Mouse (Mus musculus) forebrain, embryonic 11.5 days (tissue): Measurements from ENCODE around the gene Ppp1r8. TPM values are rescaled to one million over a fixed set of nuclear protein-coding genes. Genes with fewer than 3 reads are reported as not detected.
"Not testable (repeated sequence)": the region's sequence is repeated elsewhere in the genome, so short reads cannot be mapped to it uniquely, and the experiment has no call there.

ENCODE experiments used
- ATAC-seq: fragments of 200-750 bp; cut with Nextera tagmentation; replicated peaks from 2 replicates; pipeline ENCODE4 v1.8.0; 2017; ENCODE audit warnings: moderate TSS enrichment; ENCODE audit not compliant: low FRiP score
- DNase-seq: peaks from one replicate; pipeline ENCODE4 v3.0.0-alpha.2; 2017; ENCODE audit warnings: low spot score
- H3K27ac ChIP-seq: fragments of 300-500 bp; sonication (generic); 2 replicates; pipeline ENCODE4 v1.5.1; 2014; ENCODE audit warnings: low read depth, low read length
- H3K27me3 ChIP-seq: fragments of 300-500 bp; sonication (generic); 2 replicates; pipeline ENCODE4 v1.6.1; 2014; ENCODE audit warnings: mild to moderate bottlenecking, low read length, mixed read lengths; ENCODE audit not compliant: control insufficient read depth, insufficient read depth
- H3K36me3 ChIP-seq: fragments of 300-500 bp; sonication (generic); 2 replicates; pipeline ENCODE4 v1.6.1; 2014; ENCODE audit warnings: mild to moderate bottlenecking, low read length, moderate library complexity, mixed read lengths; ENCODE audit not compliant: control insufficient read depth, insufficient read depth
- H3K4me1 ChIP-seq: fragments of 300-500 bp; sonication (generic); replicated peaks from 2 replicates; pipeline ENCODE4 v1.6.1; 2014; ENCODE audit warnings: low read length, mixed read lengths; ENCODE audit not compliant: control insufficient read depth, insufficient read depth
- H3K4me2 ChIP-seq: fragments of 300-500 bp; sonication (generic); 2 replicates; pipeline ENCODE4 v1.6.1; 2014; ENCODE audit warnings: low read depth, mild to moderate bottlenecking, low read length, moderate library complexity, mixed read lengths; ENCODE audit not compliant: severe bottlenecking
- H3K4me3 ChIP-seq: fragments of 300-500 bp; sonication (generic); 2 replicates; pipeline ENCODE4 v1.5.1; 2014; ENCODE audit warnings: low read depth, low read length
- H3K9ac ChIP-seq: fragments of 300-500 bp; sonication (generic); 2 replicates; pipeline ENCODE4 v1.6.1; 2014; ENCODE audit warnings: low read length
- H3K9me3 ChIP-seq: fragments of 300-500 bp; sonication (generic); 2 replicates; pipeline ENCODE4 v1.6.1; 2016; ENCODE audit warnings: low read length, mixed read lengths; ENCODE audit not compliant: control insufficient read depth
- WGBS: fragments of 180-500 bp; shearing (Covaris S2); extraction: QIAGEN DNeasy Blood & Tissue Kit; methylation state at CpG from one replicate; pipeline ENCODE4 v1.1.7; 2014; 5-methylcytosine and 5-hydroxymethylcytosine counted together
- polyA plus RNA-seq: library from polyadenylated mRNA; unstranded; fragments of >200 nt; fragmentation: Nextera tagmentation; extraction: Ambion mirVana; gene quantifications from 2 replicates; pipeline ENCODE4 v1.2.1, GENCODE M21; 2014

Gene Ppp1r8
- polyA plus RNA-seq, 1 experiment from 2014 or later: 69.6 TPM

DNA sequence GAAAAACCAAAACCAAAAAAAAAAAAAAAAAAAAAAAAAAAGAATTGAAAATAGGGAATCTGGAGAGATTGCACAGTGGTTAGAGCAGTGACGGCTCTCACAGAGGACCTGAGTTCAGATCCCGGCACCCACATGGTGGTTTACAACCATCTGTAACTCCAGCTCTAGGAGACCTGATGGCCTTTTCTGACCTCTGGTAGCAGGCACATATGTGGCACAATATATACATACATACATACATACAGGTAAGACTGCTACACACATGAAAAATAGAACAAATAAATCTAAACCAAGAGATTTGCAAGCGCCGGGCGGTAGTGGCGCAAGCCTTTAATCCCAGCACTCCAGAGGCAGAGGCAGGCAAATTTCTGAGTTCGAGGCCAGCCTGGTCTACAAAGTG is 39.1 kb downstream of the Ppp1r8 start:
- ATAC-seq (no peak), DNase-seq (peak; percentile 21)
- H3K27ac ChIP-seq: no peak overlapping the region
- H3K4me1 ChIP-seq: no peaks in the 10 kb centered on the region
- H3K9me3 ChIP-seq: no peaks in the 10 kb centered on the region
- H3K9ac ChIP-seq: no peak overlapping the region
- H3K27me3 ChIP-seq: no peaks in the 10 kb centered on the region
- no peaks in the 10 kb centered on the region for H3K36me3 ChIP-seq
- no peak overlapping the region for H3K4me2 ChIP-seq
- no peak overlapping the region for H3K4me3 ChIP-seq
- WGBS: 95% methylated on average over 7 of the region's 7 CpGs

DNA sequence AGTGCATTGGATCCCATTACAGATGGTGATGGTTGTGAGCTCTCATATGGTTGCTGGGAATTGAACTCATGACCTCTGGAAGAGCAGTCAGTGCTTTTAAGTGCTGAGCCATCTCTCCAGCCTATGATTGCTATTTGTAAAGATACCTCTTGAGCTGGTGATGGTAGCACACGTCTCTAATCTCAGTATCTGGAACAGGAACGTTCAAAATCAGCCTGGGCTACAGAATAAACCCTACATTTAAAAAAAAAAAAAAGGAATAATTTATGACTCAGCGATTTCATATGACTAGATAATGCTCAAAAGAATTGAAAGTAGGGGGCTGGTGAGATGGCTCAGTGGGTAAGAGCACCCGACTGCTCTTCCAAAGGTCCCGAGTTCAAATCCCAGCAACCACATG is 39.8 kb downstream of the Ppp1r8 start:
- no peak overlapping the region for H3K27ac ChIP-seq
- no peaks in the 10 kb centered on the region for H3K36me3 ChIP-seq
- H3K9ac ChIP-seq: no peak overlapping the region
- ATAC-seq (no peak), DNase-seq (no peak)
- H3K4me2 ChIP-seq: no peak overlapping the region
- no peaks in the 10 kb centered on the region for H3K9me3 ChIP-seq
- H3K4me1 ChIP-seq: no peaks in the 10 kb centered on the region
- WGBS: 93% methylated on average over 5 of the region's 5 CpGs
- H3K4me3 ChIP-seq: no peak overlapping the region
- no peaks in the 10 kb centered on the region for H3K27me3 ChIP-seq

GRCm38 (mm10) chr4:132802171-132802637 is 40.8 kb downstream of the Ppp1r8 start:
- DNase-seq: no peak
- H3K9me3 ChIP-seq: no peaks in the 10 kb centered on the region
- H3K4me3 ChIP-seq: no peak overlapping the region
- H3K27me3 ChIP-seq: no peaks in the 10 kb centered on the region
- H3K27ac ChIP-seq: no peak overlapping the region
- no peak overlapping the region for H3K4me2 ChIP-seq
- ATAC-seq: no peak
- no peak overlapping the region for H3K9ac ChIP-seq
- 72% methylated on average over 16 of the region's 16 CpGs for WGBS
- H3K4me1 ChIP-seq: no peaks in the 10 kb centered on the region
- no peaks in the 10 kb centered on the region for H3K36me3 ChIP-seq

GRCm38 (mm10) chr4:132801176-132802077 is 41.5 kb downstream of the Ppp1r8 start:
- H3K27me3 ChIP-seq: no peaks in the 10 kb centered on the region
- 89% methylated on average over 18 of the region's 18 CpGs for WGBS
- no peak overlapping the region for H3K4me2 ChIP-seq
- H3K36me3 ChIP-seq: no peaks in the 10 kb centered on the region
- no peak overlapping the region for H3K27ac ChIP-seq
- H3K4me3 ChIP-seq: no peak overlapping the region
- no peak overlapping the region for H3K9ac ChIP-seq
- H3K4me1 ChIP-seq: no peaks in the 10 kb centered on the region
- DNase-seq (no peak), ATAC-seq (no peak)
- no peaks in the 10 kb centered on the region for H3K9me3 ChIP-seq

- 84% methylated on average over 4 of the region's 4 CpGs for WGBS
- DNase-seq: no peak
Observed at GRCm38 (mm10) chr4:132799845-132800244, 43.1 kb downstream of the Ppp1r8 start.

GRCm38 (mm10) chr4:132798666-132799065 is 44.3 kb downstream of the Ppp1r8 start:
- not testable (repeated sequence) for H3K4me1 ChIP-seq, H3K36me3 ChIP-seq, H3K27ac ChIP-seq, H3K4me3 ChIP-seq, H3K9me3 ChIP-seq, DNase-seq, H3K9ac ChIP-seq, H3K27me3 ChIP-seq, ATAC-seq, H3K4me2 ChIP-seq
- 89% methylated on average over 3 of the region's 3 CpGs for WGBS

More at GRCm38 (mm10) chr4:132799845-132800244, 43.1 kb downstream of the Ppp1r8 start:
- H3K4me3 ChIP-seq: no peak overlapping the region
- H3K4me1 ChIP-seq: peaks cover 5% of the 10 kb centered on the region; the same call in 1 of the 2 replicates
- no peak overlapping the region for H3K4me2 ChIP-seq
- H3K27me3 ChIP-seq: peaks cover 1% of the 10 kb centered on the region; the same call in 1 of the 2 replicates
- H3K9ac ChIP-seq: no peak overlapping the region
- ATAC-seq: no peak
- H3K27ac ChIP-seq: no peak overlapping the region
- no peaks in the 10 kb centered on the region for H3K9me3 ChIP-seq
- no peaks in the 10 kb centered on the region for H3K36me3 ChIP-seq

DNA sequence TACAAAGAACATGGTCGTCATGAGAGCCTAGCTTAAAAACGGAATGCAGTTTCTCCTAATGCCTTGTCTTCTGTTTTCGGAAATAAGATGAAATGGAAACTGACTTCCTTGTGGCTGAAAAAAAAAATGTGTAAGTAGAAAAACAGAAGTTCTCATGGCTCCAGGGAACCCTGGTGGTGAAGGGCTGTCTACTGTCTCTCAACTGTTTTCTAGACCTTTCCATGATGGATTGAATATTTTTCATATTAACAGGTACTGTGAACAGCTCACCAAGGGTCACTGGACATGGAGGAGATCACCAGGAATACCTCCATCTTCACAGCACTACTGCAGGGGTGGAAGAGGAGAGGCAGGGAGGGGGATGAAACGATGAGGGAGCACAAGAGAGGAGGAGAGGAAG is 44.9 kb downstream of the Ppp1r8 start:
- Histone ChIP-seq H3K27me3 (peaks cover 3% of the 10 kb centered on the region; the same call in 1 of the 2 replicates), H3K9me3 (no peaks in the 10 kb centered on the region), H3K9ac (no peak overlapping the region), H3K4me1 (peaks cover 5% of the 10 kb centered on the region; the same call in 1 of the 2 replicates), H3K4me3 (no peak overlapping the region), H3K27ac (no peak overlapping the region), H3K4me2 (no peak overlapping the region), H3K36me3 (no peaks in the 10 kb centered on the region)
- DNase-seq: no peak
- no peak for ATAC-seq
- WGBS: 74% methylated on average over 4 of the region's 4 CpGs

DNA sequence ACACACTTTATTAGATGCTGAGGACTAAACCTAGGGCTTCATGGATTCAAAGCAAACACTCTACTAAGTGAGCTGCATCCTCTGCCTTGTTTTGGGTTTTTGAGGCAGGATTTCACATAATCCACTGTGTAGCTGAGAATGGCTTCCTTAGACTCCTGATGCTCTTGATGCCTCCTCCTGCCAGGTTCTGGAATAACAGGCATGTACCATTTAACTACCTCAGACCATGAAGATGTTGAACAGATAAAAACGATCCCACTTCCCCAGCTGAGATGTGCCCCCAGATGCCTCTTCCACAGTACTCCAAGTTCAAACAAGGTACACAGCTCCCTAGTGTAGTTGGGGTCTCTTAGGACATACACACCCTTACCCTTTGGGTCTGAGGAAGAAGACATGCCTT is 45.5 kb downstream of the Ppp1r8 start:
- Histone ChIP-seq H3K9ac (no peak overlapping the region), H3K4me1 (peaks cover 5% of the 10 kb centered on the region; the same call in 1 of the 2 replicates), H3K27me3 (peaks cover 3% of the 10 kb centered on the region; the same call in 1 of the 2 replicates), H3K4me2 (no peak overlapping the region), H3K27ac (no peak overlapping the region), H3K36me3 (no peaks in the 10 kb centered on the region), H3K9me3 (no peaks in the 10 kb centered on the region), H3K4me3 (no peak overlapping the region)
- WGBS: 87% methylated on average over 1 of the region's 1 CpGs
- ATAC-seq (no peak), DNase-seq (no peak)
